Mouse (Mus musculus) right cerebral cortex, postnatal 4 days (tissue): ENCODE results near the gene Eif4b.

Experiments used
- DNase-seq: peaks from one replicate; pipeline ENCODE4 v3.0.0-alpha.2; 2022

The Eif4b gene

DNA sequence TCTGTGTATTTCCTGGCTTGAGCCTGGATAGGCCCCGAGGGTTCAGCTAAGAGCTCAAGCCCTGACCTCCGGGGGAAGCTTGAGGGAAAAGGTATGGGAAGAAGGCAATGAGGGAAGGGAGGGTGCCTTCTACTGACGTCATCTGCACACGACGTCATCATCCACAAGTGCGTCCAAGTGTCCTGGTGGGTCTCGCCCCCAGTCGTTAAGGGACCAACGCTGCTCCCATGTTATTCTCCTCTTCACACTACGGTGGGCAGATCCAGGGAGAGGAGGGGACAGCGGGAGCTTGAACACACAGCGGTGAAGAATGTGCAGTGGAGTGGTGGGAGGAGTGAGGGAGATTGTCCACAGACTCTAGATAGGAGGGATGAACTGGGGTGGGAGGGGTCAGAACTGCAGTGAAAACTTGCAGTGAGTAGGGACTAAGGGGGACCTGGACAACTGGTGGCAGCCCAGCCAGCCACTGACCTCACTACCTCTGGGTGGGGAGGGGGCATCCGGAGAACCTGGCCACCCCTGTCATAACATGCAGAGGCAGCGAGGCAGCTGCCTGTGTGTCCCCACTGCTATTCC lies 29.9 kb downstream of the Eif4b start:
- no peak for DNase-seq

DNA sequence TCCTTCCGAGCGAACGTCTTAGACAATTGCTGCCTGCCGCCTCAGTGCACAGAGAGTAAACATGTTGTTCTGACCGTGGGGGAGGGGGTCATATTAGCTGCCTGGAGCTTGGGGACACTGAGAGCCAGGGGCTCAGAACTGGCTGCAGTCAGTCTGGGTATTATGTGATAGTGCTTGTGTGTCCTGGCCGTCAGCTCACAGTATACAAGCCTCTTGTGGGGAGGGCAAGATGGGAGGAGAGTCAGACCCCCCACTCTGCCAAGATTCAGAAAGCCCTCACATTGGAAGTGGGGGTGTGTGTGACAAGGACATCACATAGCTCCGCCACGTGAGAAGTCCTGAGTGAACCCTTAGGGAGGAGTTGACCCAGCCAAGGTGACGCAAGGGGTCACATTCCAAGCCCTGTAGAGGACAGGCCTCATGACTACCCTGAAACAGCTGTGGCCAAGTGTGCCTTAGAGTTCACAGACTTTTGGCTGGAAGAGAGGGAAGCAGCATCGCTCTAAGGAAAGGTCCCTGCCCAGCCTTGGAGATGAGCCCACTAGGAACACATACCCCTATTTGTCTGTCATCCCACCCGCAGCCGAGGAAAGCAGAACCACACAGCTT lies 30.5 kb downstream of the Eif4b start:
- DNase-seq, result no peak

DNA sequence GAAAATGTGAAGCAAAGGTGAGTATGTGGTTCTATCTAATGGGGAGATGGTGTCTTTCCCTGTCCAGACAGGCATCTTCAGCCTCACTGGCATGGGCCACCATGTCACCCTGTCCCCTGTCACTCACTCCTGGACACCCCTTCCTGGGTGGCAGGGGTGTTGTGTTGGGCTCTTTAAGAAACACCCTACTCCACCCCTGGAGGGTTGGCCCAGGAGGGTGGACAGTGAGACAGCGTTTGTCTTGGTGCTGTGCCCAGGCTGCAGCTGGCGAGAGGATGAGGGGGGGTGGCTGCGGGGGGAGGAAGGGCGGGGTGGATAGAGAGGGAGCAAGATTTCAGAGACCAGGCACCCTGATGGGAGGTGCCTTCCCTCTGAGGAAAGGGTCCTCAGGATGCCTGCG lies 31.8 kb downstream of the Eif4b start:
- DNase-seq, result no peak

DNA sequence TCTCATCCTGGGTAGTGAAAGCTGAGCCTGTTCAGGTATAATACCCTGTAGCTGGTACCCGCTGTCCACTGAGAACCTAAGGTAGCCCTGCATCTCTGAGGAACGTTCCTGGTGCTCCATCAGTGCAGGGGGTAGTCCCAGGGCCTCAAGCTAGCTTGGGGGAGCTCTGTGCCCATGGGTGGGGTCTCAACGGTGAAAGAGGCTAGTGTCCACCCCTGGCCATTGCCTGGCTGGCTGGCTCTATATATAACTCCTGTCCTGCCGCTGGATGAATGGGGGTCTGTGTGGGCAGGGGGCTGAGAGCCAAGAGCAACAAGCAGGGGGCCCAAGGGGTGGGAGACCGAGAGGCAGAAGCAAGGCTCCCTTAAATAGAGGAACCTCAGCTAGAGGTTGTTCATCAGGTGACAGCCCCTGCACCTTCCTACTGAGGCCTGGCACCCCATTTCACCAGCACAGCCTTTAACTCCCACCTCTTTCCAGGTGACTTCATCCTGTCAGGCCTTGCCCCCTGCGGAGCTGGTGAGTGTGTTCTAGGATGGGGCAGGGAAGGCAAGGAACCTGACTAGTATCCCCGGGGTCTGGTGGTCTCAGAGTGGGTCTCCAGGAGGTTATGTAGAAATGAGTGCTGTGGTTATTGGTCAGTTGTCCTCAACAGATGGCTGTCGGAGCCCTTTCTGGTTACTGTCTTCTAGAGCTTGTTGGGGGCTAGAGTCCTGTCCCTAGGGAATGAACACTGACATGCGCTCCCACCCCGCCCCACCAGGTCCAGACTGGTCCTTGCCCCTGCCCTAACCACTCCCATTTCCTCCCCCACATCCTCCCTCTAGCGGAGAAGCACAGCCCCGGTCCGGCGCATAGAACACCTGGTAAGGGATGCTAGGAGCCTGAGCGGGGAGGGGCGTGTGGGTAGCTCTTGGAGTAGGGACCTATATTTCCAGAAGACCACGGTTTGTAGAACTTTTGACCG lies 32.5 kb downstream of the Eif4b start:
- no peak for DNase-seq

DNA sequence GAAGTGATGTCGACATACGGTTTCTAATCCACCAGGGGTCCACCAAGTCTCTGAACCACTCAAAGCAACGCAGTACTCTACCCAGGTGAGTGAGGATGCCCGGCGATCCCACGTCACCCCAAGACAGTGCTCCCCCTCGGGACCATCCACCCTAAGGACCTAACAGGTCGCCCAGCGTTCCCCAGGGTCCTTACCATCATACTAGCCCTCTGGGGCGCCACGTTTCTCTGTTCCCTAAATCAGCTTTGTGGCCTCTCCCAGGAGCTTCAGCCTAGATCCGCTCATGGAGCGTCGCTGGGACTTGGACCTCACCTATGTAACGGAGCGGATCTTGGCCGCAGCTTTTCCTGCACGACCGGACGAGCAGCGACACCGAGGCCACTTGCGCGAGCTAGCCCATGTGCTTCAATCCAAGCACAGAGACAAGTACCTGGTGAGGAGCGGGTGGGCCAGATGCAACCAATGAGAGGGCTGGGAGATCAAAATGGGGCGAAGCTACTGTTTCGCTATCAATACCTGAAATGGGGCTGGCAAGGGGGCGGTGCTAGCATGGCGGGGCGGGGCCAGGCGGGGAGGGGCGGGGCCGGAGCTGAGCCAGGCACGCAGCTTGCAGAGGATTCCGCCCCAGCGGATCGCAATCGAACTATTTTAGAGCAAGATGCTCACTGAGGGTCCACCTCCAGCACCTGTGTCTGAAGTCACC lies 33.3 kb downstream of the Eif4b start:
- no peak for DNase-seq

- peak; percentile 81 for DNase-seq
Measured at GRCm38 (mm10) chr15:102107689-102108573, 34.4 kb downstream of the Eif4b start.

GRCm38 (mm10) chr15:102108651-102109525 lies 35.3 kb downstream of the Eif4b start:
- peak; percentile 74 for DNase-seq

- DNase-seq, result no peak
Measured at GRCm38 (mm10) chr15:102110271-102110670, 36.7 kb downstream of the Eif4b start.

GRCm38 (mm10) chr15:102110701-102111494 lies 37.3 kb downstream of the Eif4b start:
- no peak for DNase-seq

DNA sequence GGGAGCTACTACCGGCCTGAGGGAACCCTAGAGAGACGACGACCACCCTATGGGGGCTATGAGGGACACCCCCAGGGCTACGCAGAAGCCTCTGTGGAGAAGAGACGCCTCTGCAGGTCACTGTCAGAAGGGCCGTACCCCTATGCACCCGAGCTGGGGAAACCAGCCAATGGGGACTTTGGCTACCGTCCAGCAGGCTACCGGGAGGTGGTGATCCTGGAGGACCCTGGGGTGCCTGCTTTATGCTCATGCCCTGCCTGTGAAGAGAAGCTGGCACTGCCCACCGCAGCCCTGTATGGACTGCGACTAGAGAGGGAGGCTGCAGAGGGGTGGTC lies 37.9 kb downstream of the Eif4b start:
- no peak for DNase-seq

- no peak for DNase-seq
Measured at GRCm38 (mm10) chr15:102112181-102112580, 38.6 kb downstream of the Eif4b start.

GRCm38 (mm10) chr15:102112827-102113226 lies 39.3 kb downstream of the Eif4b start:
- DNase-seq, result no peak

GRCm38 (mm10) chr15:102113674-102114073 lies 40.1 kb downstream of the Eif4b start:
- DNase-seq, result no peak

- no peak for DNase-seq
Measured at GRCm38 (mm10) chr15:102114651-102115260, 41.2 kb downstream of the Eif4b start.

DNA sequence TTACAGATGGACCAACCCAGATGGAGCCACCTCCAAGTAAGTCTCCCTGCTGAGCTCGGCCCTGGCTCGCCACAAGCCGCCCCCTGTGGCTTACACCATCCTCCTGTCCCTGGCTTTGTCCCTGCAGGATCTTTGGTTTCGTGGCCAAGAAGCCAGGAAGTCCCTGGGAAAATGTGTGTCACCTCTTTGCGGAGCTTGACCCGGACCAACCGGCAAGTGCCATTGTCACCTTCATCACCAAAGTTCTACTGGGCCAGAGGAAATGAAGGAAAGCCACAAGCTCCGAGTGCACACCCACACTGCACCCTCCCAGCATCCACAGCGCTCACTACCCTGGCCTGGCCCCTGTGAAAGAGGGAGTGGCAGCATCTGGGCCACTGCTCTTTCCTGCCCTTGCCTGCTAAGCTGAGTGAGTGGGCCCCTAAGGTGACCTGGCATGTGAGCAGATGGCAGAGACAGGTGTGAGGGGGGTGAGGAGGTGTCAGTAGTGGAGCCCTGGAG lies 42.2 kb downstream of the Eif4b start:
- DNase-seq, result no peak

DNA sequence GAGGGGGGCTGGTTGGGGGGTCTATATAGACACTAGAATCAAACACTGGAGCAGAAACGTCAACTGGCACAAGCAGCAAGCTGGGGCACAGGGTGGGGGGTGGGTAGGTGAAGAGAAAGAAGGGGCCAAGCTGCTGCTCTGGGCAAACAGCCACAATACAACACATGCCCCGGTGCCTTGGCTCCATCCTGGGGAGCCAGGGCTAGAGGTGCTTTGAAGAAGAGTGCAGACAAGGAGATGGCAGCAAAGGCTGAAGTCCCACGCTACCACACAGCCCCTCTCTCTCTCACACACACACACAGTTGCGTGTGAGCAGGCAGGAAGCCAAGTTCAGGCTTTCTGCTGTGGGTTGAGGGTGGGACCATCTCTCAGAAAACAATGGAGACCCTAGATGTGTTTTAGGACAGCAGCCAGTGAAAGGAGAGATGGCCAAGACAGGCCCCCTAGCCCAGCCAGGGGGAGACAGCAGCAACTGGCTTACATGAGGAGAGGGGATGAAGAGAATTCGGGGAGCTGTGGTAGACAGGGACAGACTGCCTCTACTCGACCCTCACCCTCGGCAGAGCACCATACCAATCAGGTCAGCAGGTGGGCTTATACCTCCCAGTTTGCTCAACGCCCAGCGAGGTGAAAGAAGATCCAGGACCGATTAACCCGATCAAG lies 43.3 kb downstream of the Eif4b start:
- no peak for DNase-seq

DNA sequence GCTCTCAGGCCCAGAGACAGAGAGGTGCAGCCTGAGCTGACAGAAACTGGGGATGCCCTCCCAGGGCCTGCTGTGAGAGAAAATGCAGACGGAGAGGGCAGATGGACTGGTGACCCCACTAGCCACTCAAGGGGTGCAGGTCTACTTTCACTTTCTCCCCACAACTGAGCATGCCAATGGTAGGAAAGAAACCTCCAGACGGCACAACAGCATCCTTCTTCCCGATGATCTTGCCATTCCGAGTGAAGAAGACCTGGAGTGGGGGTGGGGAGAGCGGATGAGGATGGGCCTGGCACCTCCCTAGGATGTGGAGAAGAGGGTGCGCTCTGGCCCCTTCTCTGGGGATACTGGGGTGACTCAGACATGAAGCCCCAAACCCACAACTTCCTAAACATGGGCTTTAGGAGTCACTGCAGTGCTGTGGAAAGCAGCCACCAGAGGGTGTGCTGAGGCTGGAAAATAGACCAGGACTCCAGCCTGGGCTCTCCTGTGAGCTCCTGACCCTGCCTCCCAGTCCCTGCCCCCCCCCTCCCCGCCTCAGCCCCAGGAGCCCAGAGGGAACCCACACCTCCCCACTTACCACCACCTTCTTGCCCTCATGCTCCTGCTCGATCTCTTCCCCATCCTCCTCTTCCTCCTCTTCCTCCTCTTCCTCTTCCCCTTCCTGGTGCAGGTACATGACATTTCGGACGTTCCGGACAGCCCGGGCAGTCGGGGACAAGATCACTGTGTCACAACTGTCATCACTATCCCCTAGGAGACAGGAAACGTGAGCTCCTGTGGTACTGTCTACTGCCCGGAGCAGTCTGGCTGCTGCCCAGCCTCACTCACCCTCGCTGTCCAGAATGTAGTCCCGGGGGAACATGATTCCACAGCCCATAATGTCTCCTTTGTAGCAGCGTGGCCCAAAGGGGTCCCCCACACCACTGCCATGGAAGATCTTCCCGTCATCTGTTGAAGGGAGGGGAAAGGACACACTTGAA lies 44.2 kb downstream of the Eif4b start:
- DNase-seq, result no peak

DNA sequence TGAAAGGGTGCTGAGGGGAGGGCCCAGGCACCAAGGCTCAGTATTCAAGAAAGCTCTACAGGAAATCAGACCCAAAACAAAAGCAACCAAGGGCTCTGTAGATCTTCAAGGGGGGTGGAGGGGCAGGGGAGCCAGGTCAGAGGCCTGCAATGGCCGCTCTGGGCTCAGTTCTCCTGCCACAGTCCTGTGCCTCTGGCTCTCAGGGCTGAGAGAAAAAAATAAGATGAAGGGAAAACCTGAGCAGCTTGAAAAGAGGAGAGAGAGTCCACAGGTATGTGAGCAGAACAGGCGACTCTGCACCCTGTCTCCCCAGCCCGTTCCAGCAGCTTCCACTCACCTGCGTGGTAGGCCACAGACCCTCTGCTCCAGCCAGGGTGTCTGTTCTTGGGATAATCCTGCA lies 45.0 kb downstream of the Eif4b start:
- DNase-seq, result no peak
